Mouse (Mus musculus): ENCODE data around the gene Rhog. TPM values are rescaled to one million over a fixed set of nuclear protein-coding genes. Genes with fewer than 3 reads are reported as not detected.

The Rhog gene
- polyA plus RNA-seq, 1 experiment from 2014 or later = 54.5 TPM

DNA sequence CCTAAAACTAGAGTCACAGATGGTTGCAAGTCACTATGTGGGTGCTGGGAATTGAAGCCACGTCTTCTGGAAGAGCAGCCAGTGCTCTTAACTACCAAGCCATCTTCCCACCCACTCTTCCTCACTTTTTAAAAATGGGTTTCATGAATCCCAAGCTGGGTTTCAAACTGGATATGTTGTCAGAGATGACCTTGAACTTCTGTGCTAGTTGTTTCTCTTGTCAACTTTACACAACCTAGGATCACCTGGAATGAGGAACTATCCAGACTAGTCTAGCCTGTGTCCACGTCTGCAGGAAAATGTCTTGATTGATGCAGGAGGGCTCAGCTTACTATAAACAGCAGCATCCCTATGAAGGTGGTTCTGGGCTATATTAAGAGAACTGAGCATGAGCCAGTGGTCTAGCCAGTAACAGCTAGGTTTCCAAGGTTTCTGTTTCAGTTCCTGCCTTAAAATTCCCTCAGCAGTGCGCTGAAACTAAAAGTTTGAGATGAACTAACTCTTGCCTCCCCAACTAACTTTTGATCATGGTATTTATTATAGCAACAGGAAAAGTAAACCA is 51.5 kb downstream of the Rhog start:
- WGBS (ENCODE audit: insufficient replicate concordance) = 64% methylated on average over 3 of the region's 3 CpGs
- DNase-seq (no peak), ATAC-seq (0 out of 2 replicates have a peak, but pooled peaks have one; percentile 20)
- Histone ChIP-seq H3K27me3 (ENCODE audit: insufficient read depth, low read length) (no peaks in the 10 kb centered on the region), H3K4me3 (ENCODE audit: low read depth, low read length) (no peak overlapping the region), H3K27ac (ENCODE audit: low read depth) (peak overlapping the region; percentile 46; the same call in 1 of the 2 replicates), H3K4me2 (ENCODE audit: low read depth, low read length) (no peak overlapping the region), H3K9me3 (ENCODE audit: low read length) (no peaks in the 10 kb centered on the region), H3K36me3 (replicated peaks; ENCODE audit: insufficient read depth, low read length) (no peaks in the 10 kb centered on the region; the same call in 1 of the 2 replicates), H3K4me1 (ENCODE audit: insufficient read depth) (peaks cover 28% of the 10 kb centered on the region), H3K9ac (replicated peaks) (no peak overlapping the region)
- TF ChIP-seq EP300 (IDR thresholded peaks at IDR 0.05; ENCODE audit: low read depth) = no peak
- TF ChIP-seq CTCF (IDR thresholded peaks at IDR 0.05; ENCODE audit: low read depth) = no peak

DNA sequence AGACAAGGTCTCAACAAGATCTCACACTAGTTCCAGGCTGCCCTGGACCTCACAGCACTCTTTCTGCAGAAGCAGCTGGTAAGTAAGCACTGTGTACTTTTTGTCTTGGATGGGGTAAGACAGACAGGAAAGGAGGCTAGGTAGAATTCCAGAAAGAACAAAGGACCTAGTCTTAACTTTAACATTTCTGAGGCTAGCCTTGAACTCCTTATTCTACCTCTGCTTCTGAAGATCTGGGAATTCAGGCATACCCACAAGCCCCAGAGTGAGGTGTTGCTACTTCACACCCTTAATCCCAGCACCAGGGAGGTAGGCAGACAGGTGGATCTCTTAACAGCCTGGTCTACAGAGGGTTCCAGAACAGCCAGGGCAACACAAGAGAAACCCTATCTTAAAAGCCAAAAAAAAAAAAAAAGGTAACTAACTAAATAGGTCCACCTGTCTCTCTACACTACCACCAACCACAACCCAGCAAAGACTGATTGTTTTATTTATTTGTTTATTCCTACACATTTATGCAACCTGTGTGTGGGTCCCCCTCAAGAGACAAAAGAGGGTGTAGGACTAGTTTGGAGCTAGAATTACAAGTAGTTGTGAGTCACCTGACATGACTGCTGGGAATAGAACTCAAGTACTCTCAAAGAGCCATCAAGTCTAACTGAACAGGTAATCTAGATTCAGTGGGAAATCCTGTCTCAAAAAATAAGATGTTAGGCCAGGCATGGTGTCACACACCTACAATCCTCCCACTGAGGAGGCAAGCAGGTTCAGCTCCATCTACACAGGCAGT is 54.7 kb downstream of the Rhog start:
- no peak overlapping the region for H3K27ac ChIP-seq (ENCODE audit: low read depth)
- TF ChIP-seq EP300 (IDR thresholded peaks at IDR 0.05; ENCODE audit: low read depth) (no peak), CTCF (IDR thresholded peaks at IDR 0.05; ENCODE audit: low read depth) (no peak)
- no peaks in the 10 kb centered on the region for H3K27me3 ChIP-seq (ENCODE audit: insufficient read depth, low read length)
- no peak overlapping the region for H3K4me2 ChIP-seq (ENCODE audit: low read depth, low read length)
- ATAC-seq = no peak
- H3K36me3 ChIP-seq (replicated peaks; ENCODE audit: insufficient read depth, low read length) = no peaks in the 10 kb centered on the region; the same call in 1 of the 2 replicates
- no peak overlapping the region for H3K4me3 ChIP-seq (ENCODE audit: low read depth, low read length)
- H3K9me3 ChIP-seq (ENCODE audit: low read length) = no peaks in the 10 kb centered on the region
- DNase-seq = no peak
- no peak overlapping the region; the same call in 1 of the 2 replicates for H3K9ac ChIP-seq (replicated peaks)
- H3K4me1 ChIP-seq (ENCODE audit: insufficient read depth) = peaks cover 17% of the 10 kb centered on the region

GRCm38 (mm10) chr7:102200576-102200975 is 55.3 kb downstream of the Rhog start:
- Histone ChIP-seq H3K27ac (ENCODE audit: low read depth) (no peak overlapping the region), H3K4me1 (ENCODE audit: insufficient read depth) (peaks cover 12% of the 10 kb centered on the region), H3K9me3 (ENCODE audit: low read length) (no peaks in the 10 kb centered on the region), H3K36me3 (replicated peaks; ENCODE audit: insufficient read depth, low read length) (no peaks in the 10 kb centered on the region; the same call in 1 of the 2 replicates), H3K27me3 (ENCODE audit: insufficient read depth, low read length) (no peaks in the 10 kb centered on the region), H3K9ac (replicated peaks) (no peak overlapping the region), H3K4me2 (ENCODE audit: low read depth, low read length) (no peak overlapping the region), H3K4me3 (ENCODE audit: low read depth, low read length) (no peak overlapping the region)
- WGBS (ENCODE audit: insufficient replicate concordance) = 78% methylated on average over 3 of the region's 3 CpGs
- ATAC-seq (no peak), DNase-seq (no peak)
- TF ChIP-seq CTCF (IDR thresholded peaks at IDR 0.05; ENCODE audit: low read depth) (no peak), EP300 (IDR thresholded peaks at IDR 0.05; ENCODE audit: low read depth) (no peak)

GRCm38 (mm10) chr7:102192356-102192755 is 63.5 kb downstream of the Rhog start:
- 89% methylated on average over 1 of the region's 1 CpGs for WGBS (ENCODE audit: insufficient replicate concordance)
- ATAC-seq (no peak), DNase-seq (no peak)
- Histone ChIP-seq H3K27me3 (ENCODE audit: insufficient read depth, low read length) (no peaks in the 10 kb centered on the region), H3K36me3 (replicated peaks; ENCODE audit: insufficient read depth, low read length) (peaks cover 45% of the 10 kb centered on the region), H3K9me3 (ENCODE audit: low read length) (no peaks in the 10 kb centered on the region), H3K4me2 (ENCODE audit: low read depth, low read length) (no peak overlapping the region), H3K4me1 (ENCODE audit: insufficient read depth) (no peaks in the 10 kb centered on the region), H3K27ac (ENCODE audit: low read depth) (no peak overlapping the region), H3K4me3 (ENCODE audit: low read depth, low read length) (no peak overlapping the region), H3K9ac (replicated peaks) (no peak overlapping the region)
- TF ChIP-seq CTCF (IDR thresholded peaks at IDR 0.05; ENCODE audit: low read depth) (peak; percentile 40), EP300 (IDR thresholded peaks at IDR 0.05; ENCODE audit: low read depth) (no peak)

Other genes with a start within 250 kb of the Rhog start
- 37.7 and 40.6 TPM in 2 replicates for gene Il18bp, start 237.4 kb downstream of the Rhog start, polyA plus RNA-seq (2015; fragmentation: Nextera tagmentation; extraction: Ambion mirVana)
- 8.1 and 10.0 TPM in 2 replicates for gene Rnf121, start 190.6 kb downstream of the Rhog start, polyA plus RNA-seq (2015; fragmentation: Nextera tagmentation; extraction: Ambion mirVana)
- gene Xndc1, start 190.5 kb downstream of the Rhog start, polyA plus RNA-seq (2015; fragmentation: Nextera tagmentation; extraction: Ambion mirVana) = 4.5 and 5.8 TPM in 2 replicates
- 0.15 and 0.20 TPM in 2 replicates for gene Xntrpc, start 190.3 kb downstream of the Rhog start, polyA plus RNA-seq (2015; fragmentation: Nextera tagmentation; extraction: Ambion mirVana)
- gene Trpc2, start 172.9 kb downstream of the Rhog start, polyA plus RNA-seq (2015; fragmentation: Nextera tagmentation; extraction: Ambion mirVana) = not detected in 2 replicates
- gene Art1, start 154.3 kb downstream of the Rhog start, polyA plus RNA-seq (2015; fragmentation: Nextera tagmentation; extraction: Ambion mirVana) = 0.22 and 4.0 TPM in 2 replicates
- gene Art5, start 146.6 kb downstream of the Rhog start, polyA plus RNA-seq (2015; fragmentation: Nextera tagmentation; extraction: Ambion mirVana) = 0.13 and 0.30 TPM in 2 replicates
- not detected in 2 replicates for gene Chrna10, start 139.2 kb downstream of the Rhog start, polyA plus RNA-seq (2015; fragmentation: Nextera tagmentation; extraction: Ambion mirVana)
- 7.0 and 8.6 TPM in 2 replicates for gene Nup98, start 45.9 kb downstream of the Rhog start, polyA plus RNA-seq (2015; fragmentation: Nextera tagmentation; extraction: Ambion mirVana)
- 27.2 and 28.7 TPM in 2 replicates for gene Pgap2, start 45.8 kb downstream of the Rhog start, polyA plus RNA-seq (2015; fragmentation: Nextera tagmentation; extraction: Ambion mirVana)
- gene Stim1, start 11.8 kb upstream of the Rhog start, polyA plus RNA-seq (2015; fragmentation: Nextera tagmentation; extraction: Ambion mirVana) = 15.6 and 17.9 TPM in 2 replicates
- 55.9 and 66.4 TPM in 2 replicates for gene Rrm1, start 185.6 kb upstream of the Rhog start, polyA plus RNA-seq (2015; fragmentation: Nextera tagmentation; extraction: Ambion mirVana)
- 0.12 and 0.19 TPM in 2 replicates for gene Olfr543, start 225.6 kb upstream of the Rhog start, polyA plus RNA-seq (2015; fragmentation: Nextera tagmentation; extraction: Ambion mirVana)
- 0.04 and 0.06 TPM in 2 replicates for gene Olfr544, start 232.3 kb upstream of the Rhog start, polyA plus RNA-seq (2015; fragmentation: Nextera tagmentation; extraction: Ambion mirVana)
- not detected in 2 replicates for gene Olfr545, start 243.5 kb upstream of the Rhog start, polyA plus RNA-seq (2015; fragmentation: Nextera tagmentation; extraction: Ambion mirVana)